Mouse (Mus musculus) brain, embryonic 14.5 days (tissue): ENCODE measurements around the gene Fam19a4.

Experiments used
- CTCF ChIP-seq: fragments of 200-500 bp; IDR thresholded peaks from 2 replicates; pipeline ENCODE4 v1.5.1; 2012; ENCODE audit warnings: inconsistent platforms, mild to moderate bottlenecking, moderate library complexity, borderline replicate concordance; ENCODE audit not compliant: insufficient read depth, insufficient read length; ENCODE audit errors: extremely low read depth
- POLR2A ChIP-seq: fragments of 200-500 bp; IDR thresholded peaks from 2 replicates; pipeline ENCODE4 v1.6.1; 2012; ENCODE audit warnings: mild to moderate bottlenecking, inconsistent platforms, borderline replicate concordance; ENCODE audit not compliant: poor library complexity, insufficient read depth, insufficient read length, severe bottlenecking; ENCODE audit errors: extremely low read depth

DNA sequence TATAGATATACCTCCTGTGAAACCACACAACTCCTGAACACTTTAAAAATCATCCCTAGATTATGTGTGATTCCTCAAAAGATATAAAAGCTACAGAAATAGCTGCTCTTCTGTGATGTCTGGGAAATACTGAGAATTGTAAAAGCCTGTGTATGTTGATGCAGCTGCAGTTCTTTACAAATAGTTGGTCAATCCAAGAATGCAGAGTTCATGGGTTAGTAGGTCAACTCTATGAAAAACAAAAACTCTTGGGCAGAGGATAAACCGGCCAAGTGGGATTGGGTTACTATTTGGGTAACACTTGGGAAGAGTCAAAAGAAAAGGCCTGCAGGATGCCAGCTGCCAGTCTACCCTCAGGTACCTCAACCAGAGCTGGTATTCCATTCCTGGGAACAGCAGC lies 43.5 kb downstream of the Fam19a4 start:
- TF ChIP-seq POLR2A (no peak), CTCF (no peak)
